Mouse (Mus musculus) thymus, adult 2 months (tissue): Measurements from ENCODE around the gene Dchs2.

ENCODE experiments used
- CTCF ChIP-seq: fragments of 200-500 bp; IDR thresholded peaks from 2 replicates; pipeline ENCODE4 v1.5.1; 2012; ENCODE audit warnings: mild to moderate bottlenecking, control low read depth, low read length, moderate library complexity, borderline replicate concordance; ENCODE audit not compliant: control insufficient read depth, poor library complexity, insufficient read depth; ENCODE audit errors: extremely low read depth
- POLR2A ChIP-seq: fragments of 200-500 bp; IDR thresholded peaks from 2 replicates; pipeline ENCODE4 v1.6.1; 2012; ENCODE audit warnings: mild to moderate bottlenecking, low read length, control low read depth, moderate library complexity; ENCODE audit not compliant: control insufficient read depth, poor library complexity, insufficient read depth; ENCODE audit errors: extremely low read depth

GRCm38 (mm10) chr3:83191271-83191670 is 63.5 kb downstream of the Dchs2 start:
- TF ChIP-seq CTCF (no peak), POLR2A (no peak)
